Mouse (Mus musculus): ENCODE data around the gene Edil3.

DNA sequence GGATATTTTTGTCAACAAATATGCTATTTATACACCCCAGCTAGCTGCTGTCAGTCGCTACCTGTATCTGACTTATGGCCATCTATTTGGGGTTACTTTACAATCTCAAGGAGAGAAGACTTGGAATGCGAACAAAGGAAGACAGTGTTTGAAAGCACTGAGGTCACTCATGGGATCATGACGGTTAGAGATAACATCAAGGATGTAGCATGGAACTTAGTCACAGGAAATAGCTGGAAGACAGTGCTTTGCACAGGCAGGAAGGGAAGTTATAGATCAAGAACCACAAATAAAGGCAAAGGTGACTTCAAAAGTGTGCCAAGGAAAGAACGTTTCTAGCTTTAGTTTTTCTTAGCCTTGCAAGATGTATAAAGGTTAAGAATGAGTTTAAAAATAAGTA is 466.9 kb downstream of the Edil3 start:
- TF ChIP-seq CTCF (IDR thresholded peaks at IDR 0.05; ENCODE audit: low read depth, low read length) (no peak), POLR2A (IDR thresholded peaks at IDR 0.05; ENCODE audit: extremely low read depth, insufficient read depth, low read length) (no peak)

All from liver, adult 2 months (tissue).